Mouse (Mus musculus) forebrain, embryonic 14.5 days (tissue): ENCODE measurements at regions not wholly inside any gene's neighbourhood (a gene's known extent, or its start where the extent isn't known, plus 50 kb on each side); places are given as distances from the start of the nearest gene placed in this dataset.
A peak's percentile ranks its signal among the peaks of the same experiment; 100 is the strongest.

Experiments used
- ATAC-seq: fragments of 200-750 bp; cut with Nextera tagmentation; 2 replicates; pipeline ENCODE4 v1.8.0; 2017; ENCODE audit warnings: mild to moderate bottlenecking, moderate library complexity
- DNase-seq: peaks from one replicate; pipeline ENCODE4 v3.0.0-alpha.2; 2015; ENCODE audit warnings: low spot score
- H3K27ac ChIP-seq: fragments of 300-500 bp; sonication (generic); 2 replicates; pipeline ENCODE4 v1.5.1; 2014; ENCODE audit warnings: low read depth, mild to moderate bottlenecking, control low read depth, low read length, moderate library complexity
- H3K27me3 ChIP-seq: fragments of 300-500 bp; sonication (generic); replicated peaks from 2 replicates; pipeline ENCODE4 v1.6.1; 2014; ENCODE audit warnings: low read length, control low read depth, mixed read lengths; ENCODE audit not compliant: control insufficient read depth, insufficient read depth
- H3K36me3 ChIP-seq: fragments of 300-500 bp; sonication (generic); 2 replicates; pipeline ENCODE4 v1.6.1; 2014; ENCODE audit warnings: low read length, control low read depth; ENCODE audit not compliant: control insufficient read depth, insufficient read depth
- H3K4me1 ChIP-seq: fragments of 300-500 bp; sonication (generic); 2 replicates; pipeline ENCODE4 v1.6.1; 2014; ENCODE audit warnings: antibody characterized with exemption, low read length, control low read depth; ENCODE audit not compliant: control insufficient read depth, insufficient read depth
- H3K4me2 ChIP-seq: fragments of 300-500 bp; sonication (generic); 2 replicates; pipeline ENCODE4 v1.6.1; 2014; ENCODE audit warnings: mild to moderate bottlenecking, control low read depth, low read length
- H3K4me3 ChIP-seq: fragments of 300-500 bp; sonication (generic); 2 replicates; pipeline ENCODE4 v1.5.1; 2014; ENCODE audit warnings: low read depth, low read length, control low read depth
- H3K9ac ChIP-seq: fragments of 300-500 bp; sonication (generic); 2 replicates; pipeline ENCODE4 v1.6.1; 2014; ENCODE audit warnings: mild to moderate bottlenecking, low read length, control low read depth, moderate library complexity
- H3K9me3 ChIP-seq: fragments of 300-500 bp; sonication (generic); replicated peaks from 2 replicates; pipeline ENCODE4 v1.6.1; 2016; ENCODE audit warnings: low read length, control low read depth, mixed read lengths; ENCODE audit not compliant: control insufficient read depth
- WGBS: fragments of 180-500 bp; shearing (Covaris S2); extraction: QIAGEN DNeasy Blood & Tissue Kit; methylation state at CpG from one replicate; pipeline ENCODE4 v1.1.7; 2014; 5-methylcytosine and 5-hydroxymethylcytosine counted together

DNA sequence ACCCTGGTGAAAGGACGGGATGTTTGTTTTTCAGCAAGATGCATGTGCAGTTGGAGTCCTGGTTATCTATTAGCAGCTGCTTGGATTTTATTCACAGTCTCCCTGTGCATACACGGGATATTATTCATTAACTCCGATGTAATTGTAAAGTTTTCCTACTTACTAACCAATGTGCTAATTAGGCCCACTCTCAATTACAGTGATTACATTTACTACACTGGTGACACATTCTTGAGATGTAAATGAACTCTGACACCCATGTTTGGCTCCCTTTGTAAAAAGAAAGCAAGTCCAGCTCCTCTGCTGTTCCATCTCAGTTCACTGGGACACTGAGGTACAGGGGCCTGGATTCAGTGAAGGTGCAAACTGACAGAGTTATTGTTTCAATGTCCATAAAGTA lies 526.1 kb upstream of the Gria3 start:
- no peak overlapping the region for H3K4me3 ChIP-seq
- ATAC-seq (peak; percentile 26; the same call in 1 of the 2 replicates), DNase-seq (peak; percentile 21)
- no peaks in the 10 kb centered on the region for H3K9me3 ChIP-seq
- H3K4me2 ChIP-seq, result no peak overlapping the region
- no peaks in the 10 kb centered on the region for H3K27me3 ChIP-seq
- H3K27ac ChIP-seq, result no peak overlapping the region
- 39% methylated on average over 3 of the region's 3 CpGs for WGBS
- no peak overlapping the region for H3K9ac ChIP-seq
- H3K36me3 ChIP-seq, result no peaks in the 10 kb centered on the region
- no peaks in the 10 kb centered on the region for H3K4me1 ChIP-seq

DNA sequence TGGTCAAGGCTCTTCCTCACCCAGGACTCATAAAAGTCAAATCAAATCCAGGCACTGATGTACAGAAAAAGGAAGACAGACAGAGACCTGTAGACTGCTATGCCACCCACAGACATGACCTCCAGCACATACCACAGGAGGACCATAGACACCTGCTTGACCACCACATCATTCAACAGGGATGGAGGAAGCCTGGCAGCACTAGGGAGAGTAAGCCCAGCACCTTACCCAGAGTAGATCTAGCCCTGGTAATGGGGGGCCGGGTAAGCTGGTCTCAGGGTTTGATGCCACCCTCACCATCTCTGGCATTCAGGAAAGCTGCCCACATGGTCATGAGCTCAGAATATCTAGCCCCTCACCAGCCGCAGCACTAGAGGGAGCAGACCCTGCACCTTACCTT lies 480.2 kb upstream of the Gria3 start:
- 84% methylated on average over 2 of the region's 2 CpGs for whole genome bisulfite sequencing
- no peaks in the 10 kb centered on the region for H3K9me3 ChIP-seq
- no peak overlapping the region for H3K27ac ChIP-seq
- DNase-seq (no peak), ATAC-seq (no peak)
- no peaks in the 10 kb centered on the region for H3K4me1 ChIP-seq
- no peak overlapping the region for H3K4me3 ChIP-seq
- no peak overlapping the region for H3K9ac ChIP-seq
- H3K36me3 ChIP-seq, result no peaks in the 10 kb centered on the region
- no peaks in the 10 kb centered on the region for H3K27me3 ChIP-seq
- no peak overlapping the region for H3K4me2 ChIP-seq
